Mouse (Mus musculus) CH12.LX (cell line): ENCODE data around the gene Klhdc4. TPM values are rescaled to one million over a fixed set of nuclear protein-coding genes. Genes with fewer than 3 reads are reported as not detected.

Experiments used
- DNase-seq: peaks from one replicate; pipeline ENCODE4 v3.0.0-alpha.2; 2013; ENCODE audit errors: extremely low read depth
- H3K27ac ChIP-seq: 2 replicates; pipeline ENCODE4 v1.5.1; 2012; ENCODE audit warnings: low read depth, mild to moderate bottlenecking, control low read depth, moderate library complexity; ENCODE audit not compliant: insufficient read depth
- H3K27me3 ChIP-seq: replicated peaks from 2 replicates; pipeline ENCODE3; 2012; ENCODE audit warnings: inconsistent platforms
- H3K36me3 ChIP-seq, 2 experiments: replicated peaks in 1 of 2; 2 replicates each; pipeline versions ENCODE3 to v1.6.1; 2012; ENCODE audit warnings: inconsistent platforms in 1 of 2, low read length in 1 of 2, mild to moderate bottlenecking in 1 of 2, mixed read lengths in 1 of 2, moderate library complexity in 1 of 2; ENCODE audit not compliant: control insufficient read depth in 1 of 2, insufficient read depth in 1 of 2
- H3K4me1 ChIP-seq, 2 experiments: 2 replicates each; pipeline ENCODE4 v1.6.1; 2012; ENCODE audit warnings: inconsistent platforms in 1 of 2, moderate library complexity in 1 of 2; ENCODE audit not compliant: insufficient read depth in 2 of 2, control insufficient read depth in 1 of 2
- H3K4me2 ChIP-seq: 2 replicates; pipeline ENCODE4 v1.6.1; 2012; ENCODE audit warnings: low read depth, mild to moderate bottlenecking, control low read depth; ENCODE audit not compliant: poor library complexity, insufficient read depth, severe bottlenecking
- H3K4me3 ChIP-seq, 3 experiments: fragments of 150-350 bp in 1 of 3; sonication (generic) in 1 of 3; replicated peaks in 1 of 3; 2 replicates each; pipeline versions ENCODE3 to v1.5.1; 2011 to 2012; ENCODE audit warnings: low read depth in 2 of 3, low read length in 2 of 3, mild to moderate bottlenecking in 2 of 3, moderate library complexity in 2 of 3, control low read depth in 1 of 3, improper control_type of control experiment in 1 of 3, inconsistent platforms in 1 of 3, mixed read lengths in 1 of 3; ENCODE audit not compliant: poor library complexity in 1 of 3
- H3K79me2 ChIP-seq: replicated peaks from 2 replicates; pipeline ENCODE4 v1.6.1; 2012; ENCODE audit warnings: mild to moderate bottlenecking, moderate library complexity; ENCODE audit not compliant: control insufficient read depth, poor library complexity, insufficient read depth, severe bottlenecking; ENCODE audit errors: extremely low read depth
- H3K9ac ChIP-seq: 2 replicates; pipeline ENCODE4 v1.6.1; 2012; ENCODE audit warnings: low read depth, mild to moderate bottlenecking, control low read depth, moderate library complexity; ENCODE audit not compliant: insufficient read depth
- H3K9me3 ChIP-seq: replicated peaks from 2 replicates; pipeline ENCODE3; 2012; ENCODE audit warnings: low read length, inconsistent platforms, mixed read lengths
- BHLHE40 ChIP-seq: IDR thresholded peaks from 2 replicates; pipeline ENCODE4 v1.6.1; 2011; ENCODE audit warnings: mild to moderate bottlenecking, low read depth, low read length, improper control_type of control experiment
- CHD1 ChIP-seq: IDR thresholded peaks from 2 replicates; pipeline ENCODE4 v1.6.1; 2012; ENCODE audit warnings: low read depth, low read length, improper control_type of control experiment, inconsistent platforms
- CTCF ChIP-seq, 2 experiments: IDR thresholded peaks in 1 of 2; conservative IDR thresholded peaks in 1 of 2; 2 replicates each; pipeline ENCODE4 v1.5.1; 2011 to 2012; ENCODE audit warnings: low read depth in 2 of 2, low read length in 2 of 2, improper control_type of control experiment in 1 of 2, inconsistent platforms in 1 of 2, mild to moderate bottlenecking in 1 of 2, moderate library complexity in 1 of 2
- E2F4 ChIP-seq: IDR thresholded peaks from 2 replicates; pipeline ENCODE4 v1.6.1; 2011; ENCODE audit warnings: low read depth, low read length, improper control_type of control experiment; ENCODE audit not compliant: insufficient replicate concordance
- ELF1 ChIP-seq: IDR thresholded peaks from 2 replicates; pipeline ENCODE4 v1.6.1; 2014; ENCODE audit warnings: low read depth, mild to moderate bottlenecking, inconsistent platforms, low read length, improper control_type of control experiment
- EP300 ChIP-seq: IDR thresholded peaks from 2 replicates; pipeline ENCODE4 v1.6.1; 2011; ENCODE audit warnings: low read length, improper control_type of control experiment
- ETS1 ChIP-seq: conservative IDR thresholded peaks from 2 replicates; pipeline ENCODE4 v1.6.1; 2012; ENCODE audit warnings: low read depth, mild to moderate bottlenecking, inconsistent platforms, low read length, improper control_type of control experiment, moderate library complexity
- GABPA ChIP-seq: IDR thresholded peaks from 2 replicates; pipeline ENCODE4 v1.6.1; 2012; ENCODE audit warnings: low read depth, low read length, improper control_type of control experiment, inconsistent platforms; ENCODE audit not compliant: insufficient replicate concordance
- HCFC1 ChIP-seq: IDR thresholded peaks from 2 replicates; pipeline ENCODE4 v1.6.1; 2012; ENCODE audit warnings: low read depth, mild to moderate bottlenecking, inconsistent platforms, low read length, improper control_type of control experiment
- IRF4 ChIP-seq: IDR thresholded peaks from 2 replicates; pipeline ENCODE4 v1.6.1; 2014; ENCODE audit warnings: low read depth, mild to moderate bottlenecking, inconsistent platforms, low read length, improper control_type of control experiment
- JUND ChIP-seq: conservative IDR thresholded peaks from 2 replicates; pipeline ENCODE4 v1.6.1; 2011; ENCODE audit warnings: low read depth, low read length, improper control_type of control experiment
- MAFK ChIP-seq: IDR thresholded peaks from 2 replicates; pipeline ENCODE4 v1.6.1; 2011; ENCODE audit warnings: low read length, improper control_type of control experiment; ENCODE audit not compliant: insufficient replicate concordance
- MAX ChIP-seq: IDR thresholded peaks from 2 replicates; pipeline ENCODE4 v1.6.1; 2011; ENCODE audit warnings: low read length, improper control_type of control experiment
- MAZ ChIP-seq: IDR thresholded peaks from 2 replicates; pipeline ENCODE4 v1.6.1; 2012; ENCODE audit warnings: low read depth, mild to moderate bottlenecking, inconsistent platforms, low read length, improper control_type of control experiment, moderate library complexity
- MEF2A ChIP-seq: IDR thresholded peaks from 2 replicates; pipeline ENCODE4 v1.6.1; 2014; ENCODE audit warnings: low read depth, mild to moderate bottlenecking, inconsistent platforms, low read length, improper control_type of control experiment, borderline replicate concordance
- MXI1 ChIP-seq: IDR thresholded peaks from 2 replicates; pipeline ENCODE4 v1.6.1; 2011; ENCODE audit warnings: mild to moderate bottlenecking, low read depth, low read length, improper control_type of control experiment
- MYC ChIP-seq: IDR thresholded peaks from 2 replicates; pipeline ENCODE4 v1.6.1; 2011; ENCODE audit warnings: low read depth, mild to moderate bottlenecking, improper control_type of control experiment, low read length
- NELFE ChIP-seq: IDR thresholded peaks from 2 replicates; pipeline ENCODE4 v1.6.1; 2011; ENCODE audit warnings: low read depth, low read length, improper control_type of control experiment
- PAX5 ChIP-seq: IDR thresholded peaks from 2 replicates; pipeline ENCODE4 v1.6.1; 2012; ENCODE audit warnings: low read length, inconsistent platforms, mixed read lengths
- POLR2A ChIP-seq: IDR thresholded peaks from 2 replicates; pipeline ENCODE4 v1.6.1; 2011; ENCODE audit warnings: low read depth, mild to moderate bottlenecking, improper control_type of control experiment, low read length
- RAD21 ChIP-seq: IDR thresholded peaks from 2 replicates; pipeline ENCODE4 v1.6.1; 2011; ENCODE audit warnings: low read depth, mild to moderate bottlenecking, low read length, improper control_type of control experiment, moderate library complexity
- RCOR1 ChIP-seq: conservative IDR thresholded peaks from 2 replicates; pipeline ENCODE4 v1.6.1; 2012; ENCODE audit warnings: low read depth, mild to moderate bottlenecking, inconsistent platforms, low read length, improper control_type of control experiment
- SIN3A ChIP-seq: IDR thresholded peaks from 2 replicates; pipeline ENCODE4 v1.6.1; 2012; ENCODE audit warnings: low read length, improper control_type of control experiment, inconsistent platforms
- SMC3 ChIP-seq: IDR thresholded peaks from 2 replicates; pipeline ENCODE4 v1.6.1; 2011; ENCODE audit warnings: low read depth, low read length, improper control_type of control experiment
- UBTF ChIP-seq: IDR thresholded peaks from 2 replicates; pipeline ENCODE4 v1.6.1; 2012; ENCODE audit warnings: low read depth, mild to moderate bottlenecking, inconsistent platforms, low read length, improper control_type of control experiment, moderate library complexity
- USF2 ChIP-seq: conservative IDR thresholded peaks from 2 replicates; pipeline ENCODE4 v1.6.1; 2011; ENCODE audit warnings: low read depth, low read length, improper control_type of control experiment
- ZC3H11A ChIP-seq: IDR thresholded peaks from 2 replicates; pipeline ENCODE4 v1.6.1; 2012; ENCODE audit warnings: low read depth, mild to moderate bottlenecking, inconsistent platforms, low read length, improper control_type of control experiment
- ZKSCAN1 ChIP-seq: IDR thresholded peaks from 2 replicates; pipeline ENCODE4 v1.6.1; 2012; ENCODE audit warnings: low read depth, inconsistent platforms, low read length, improper control_type of control experiment, borderline replicate concordance
- ZNF384 ChIP-seq: IDR thresholded peaks from 2 replicates; pipeline ENCODE4 v1.6.1; 2012; ENCODE audit warnings: low read depth, low read length, improper control_type of control experiment, inconsistent platforms
- dilution Hi-C: fragments of 300-500 bp; cut with MboI; formaldehyde crosslinking; loops from 2 replicates; pipeline ENCODE4 v1.14.3; 2020; ENCODE audit warnings: low sequenced_read_pairs; ENCODE audit not compliant: extremely low pct_unique_long_range_greater_than_20kb, extremely low pct_ligation_motif_present
- in situ Hi-C: fragments of 300-500 bp; cut with MboI; formaldehyde crosslinking; loops from 3 replicates; pipeline ENCODE4 v1.14.3; 2019; ENCODE audit warnings: low sequenced_read_pairs, low pct_ligation_motif_present, low pct_unique_long_range_greater_than_20kb, mixed read lengths
- polyA plus RNA-seq: library from polyadenylated mRNA; unstranded; fragments of >175 nt; gene quantifications from 2 replicates; pipeline ENCODE4 v1.2.1, GENCODE M21; 2012; ENCODE audit warnings: low read depth; ENCODE audit not compliant: insufficient read length
- total RNA-seq, 2 experiments: library from RNA; depleted of rRNA; stranded (reverse); fragments of 300-350 nt in 1 of 2; fragments of >200 nt in 1 of 2; gene quantifications; 2 replicates each; pipeline ENCODE4 v1.2.3; 2012 to 2014

Gene Klhdc4
- total and polyA plus RNA-seq, 3 experiments = 35.5 to 54.3 (median 51.5) TPM

DNA sequence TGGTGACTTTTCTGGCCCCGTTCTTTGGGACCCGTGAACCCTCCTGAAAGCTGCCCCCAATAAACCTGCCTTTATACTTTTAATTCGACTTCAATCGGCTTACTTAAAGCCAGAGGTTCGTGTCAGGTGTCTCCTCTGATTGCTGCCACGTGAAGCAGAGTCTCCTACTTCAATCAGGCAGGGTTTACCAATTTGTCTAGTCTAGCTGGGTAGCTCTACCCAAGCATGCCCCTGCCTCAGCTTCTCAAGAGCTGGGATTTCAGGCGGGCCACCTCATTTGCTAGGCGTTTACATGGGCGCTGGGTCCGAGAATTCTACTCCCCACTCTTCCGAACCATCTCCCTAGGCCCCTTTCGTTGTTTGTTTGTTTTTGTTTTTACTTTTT is 21.1 kb upstream of the Klhdc4 start:
- dilution Hi-C loops (no loop called here), in situ Hi-C loops (loop anchor here (5.0 to 10.0 kb wide), 2 partner anchors 57 to 414 kb away; partner anchors contain the start of gene Slc7a5)
- no peak for DNase-seq
- Histone ChIP-seq H3K4me3 (peak overlapping the region in 2 of 3 experiments; percentile 21 to 44), H3K79me2 (no peaks in the 10 kb centered on the region), H3K27ac (peak overlapping the region; percentile 98), H3K4me1 (peaks cover 32 to 74% of the 10 kb centered on the region in 2 experiments), H3K9me3 (peaks cover 11% of the 10 kb centered on the region), H3K36me3 (peaks cover 12 to 26% of the 10 kb centered on the region in 2 experiments), H3K27me3 (no peaks in the 10 kb centered on the region), H3K9ac (peak overlapping the region; percentile 92), H3K4me2 (peak overlapping the region; percentile 83)
- TF ChIP-seq MAZ (no peak), USF2 (no peak), MAX (no peak), EP300 (no peak), ETS1 (no peak), RAD21 (no peak), GABPA (no peak), JUND (no peak), PAX5 (no peak), SIN3A (no peak), ZC3H11A (no peak), HCFC1 (no peak), MEF2A (no peak; the same call in 1 of the 2 replicates), MXI1 (no peak), E2F4 (no peak), ZNF384 (no peak), MYC (no peak), CTCF (conservative IDR thresholded peaks at IDR 0.05 in 1 of 2, IDR thresholded peaks at IDR 0.05 in 1 of 2; ENCODE audit: low read depth in 2 of 2, low read length in 2 of 2) (no peak), POLR2A (no peak)

DNA sequence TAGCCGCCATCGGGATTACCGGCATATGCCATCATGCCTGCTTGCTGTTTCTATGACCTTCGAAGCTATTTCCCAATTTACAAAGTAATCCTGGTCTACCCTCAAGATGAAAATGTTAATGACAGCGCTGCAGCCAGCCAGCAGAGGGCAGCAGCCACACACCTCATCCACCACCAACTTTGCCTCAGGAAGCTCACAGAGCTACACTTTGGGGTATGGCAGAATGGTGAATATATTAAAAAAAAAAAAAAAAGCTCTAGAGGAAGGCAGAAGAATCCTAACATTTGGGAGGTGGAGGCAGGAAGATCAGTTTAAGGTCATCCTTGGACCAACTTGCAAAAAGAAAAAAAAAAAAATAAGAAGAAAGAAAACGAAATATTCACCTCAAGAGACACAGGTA is 20.6 kb upstream of the Klhdc4 start:
- dilution Hi-C loops = no loop called here
- peak overlapping the region; percentile 92 for H3K9ac ChIP-seq
- in situ Hi-C loops = loop anchor here (5.0 to 10.0 kb wide), 2 partner anchors 57 to 415 kb away; partner anchors contain the start of gene Slc7a5
- no peak for TF ChIP-seq UBTF
- TF ChIP-seq BHLHE40 = no peak
- TF ChIP-seq SMC3 = peak; percentile 94
- TF ChIP-seq ELF1 = no peak; the same call in 1 of the 2 replicates
- peak; percentile 31; the same call in 1 of the 2 replicates for TF ChIP-seq NELFE
- peak; percentile 54 to 96; a peak in 3 of 4 replicates for TF ChIP-seq CTCF (conservative IDR thresholded peaks at IDR 0.05 in 1 of 2, IDR thresholded peaks at IDR 0.05 in 1 of 2; ENCODE audit: low read depth in 2 of 2, low read length in 2 of 2)
- TF ChIP-seq SIN3A = 0 out of 2 replicates have a peak, but pooled peaks have one; percentile 62
- TF ChIP-seq HCFC1 = peak; percentile 31; the same call in 1 of the 2 replicates
- peak; percentile 51; the same call in 1 of the 2 replicates for TF ChIP-seq CHD1
- TF ChIP-seq RAD21 = peak; percentile 95
- TF ChIP-seq RCOR1 = peak; percentile 14; the same call in 1 of the 2 replicates
- peak; percentile 96 for TF ChIP-seq ZNF384
- no peak for TF ChIP-seq ZKSCAN1
- peak; percentile 50; the same call in 1 of the 2 replicates for TF ChIP-seq JUND
- TF ChIP-seq MAFK = no peak
- peak; percentile 35; the same call in 1 of the 2 replicates for TF ChIP-seq IRF4
- TF ChIP-seq ETS1 = peak; percentile 17; the same call in 1 of the 2 replicates
- 0 out of 2 replicates have a peak, but pooled peaks have one; percentile 18 for TF ChIP-seq MYC
- peak; percentile 15; the same call in 1 of the 2 replicates for TF ChIP-seq MAX
- peak; percentile 68; the same call in 1 of the 2 replicates for TF ChIP-seq MEF2A
- 0 out of 2 replicates have a peak, but pooled peaks have one; percentile 28 for TF ChIP-seq MXI1
- no peak for TF ChIP-seq E2F4
- peak; percentile 79 for TF ChIP-seq ZC3H11A

More for the DNA sequence above, 20.6 kb upstream of the Klhdc4 start:
- peak overlapping the region in 1 of 3 experiments; percentile 44 for H3K4me3 ChIP-seq
- peaks cover 7% of the 10 kb centered on the region for H3K9me3 ChIP-seq
- H3K27ac ChIP-seq = peak overlapping the region; percentile 98
- peaks cover 34 to 78% of the 10 kb centered on the region in 2 experiments for H3K4me1 ChIP-seq
- H3K4me2 ChIP-seq = peak overlapping the region; percentile 83; the same call in 1 of the 2 replicates
- peak; percentile 89 for DNase-seq
- H3K79me2 ChIP-seq = no peaks in the 10 kb centered on the region
- no peaks in the 10 kb centered on the region for H3K27me3 ChIP-seq
- H3K36me3 ChIP-seq = peaks cover 16 to 26% of the 10 kb centered on the region in 2 experiments
